Mouse (Mus musculus) brain, embryonic 14.5 days (tissue): ENCODE results near the gene Tssk1.

ENCODE experiments used
- CTCF ChIP-seq: fragments of 200-500 bp; IDR thresholded peaks from 2 replicates; pipeline ENCODE4 v1.5.1; 2012; ENCODE audit warnings: inconsistent platforms, mild to moderate bottlenecking, moderate library complexity, borderline replicate concordance; ENCODE audit not compliant: insufficient read depth, insufficient read length; ENCODE audit errors: extremely low read depth
- POLR2A ChIP-seq: fragments of 200-500 bp; IDR thresholded peaks from 2 replicates; pipeline ENCODE4 v1.6.1; 2012; ENCODE audit warnings: mild to moderate bottlenecking, inconsistent platforms, borderline replicate concordance; ENCODE audit not compliant: poor library complexity, insufficient read depth, insufficient read length, severe bottlenecking; ENCODE audit errors: extremely low read depth

DNA sequence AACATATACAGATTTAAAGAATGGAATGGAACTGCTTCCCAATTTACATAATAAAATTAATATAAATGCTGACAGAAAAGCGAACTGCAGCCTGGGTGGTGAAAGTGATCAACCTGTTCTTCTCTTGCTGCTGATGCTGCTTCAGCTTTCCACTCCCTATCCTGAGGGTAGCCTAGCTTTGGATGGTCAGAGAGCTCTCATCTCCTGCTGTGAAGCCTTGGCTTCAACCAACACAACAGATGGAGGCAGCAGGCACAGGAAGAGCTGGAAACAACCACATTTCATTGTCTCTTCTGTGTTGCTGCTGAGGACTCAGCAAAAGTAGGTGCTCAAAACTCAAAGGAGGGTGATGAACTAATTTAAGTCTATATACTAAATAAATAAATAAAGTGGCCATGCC, 42.2 kb upstream of the Tssk1 start:
- no peak for TF ChIP-seq POLR2A
- TF ChIP-seq CTCF, result no peak
